Mouse (Mus musculus) heart, embryonic 10.5 days (tissue): ENCODE measurements around the gene Mmp2. TPM values are rescaled to one million over a fixed set of nuclear protein-coding genes. Genes with fewer than 3 reads are reported as not detected.

Experiments
- DNase-seq: peaks from one replicate; pipeline ENCODE4 v3.0.0-alpha.2; 2017; ENCODE audit warnings: low spot score
- H3K27ac ChIP-seq: fragments of 300-500 bp; sonication (generic); 2 replicates; pipeline ENCODE4 v1.5.1; 2016; ENCODE audit warnings: mild to moderate bottlenecking
- H3K27me3 ChIP-seq: fragments of 300-500 bp; sonication (generic); 2 replicates; pipeline ENCODE4 v1.6.1; 2016; ENCODE audit warnings: mild to moderate bottlenecking; ENCODE audit not compliant: poor library complexity, insufficient read depth, severe bottlenecking
- H3K36me3 ChIP-seq: fragments of 300-500 bp; sonication (generic); 2 replicates; pipeline ENCODE4 v1.6.1; 2016; ENCODE audit warnings: mild to moderate bottlenecking, moderate library complexity
- H3K4me1 ChIP-seq: fragments of 300-500 bp; sonication (generic); 2 replicates; pipeline ENCODE4 v1.6.1; 2016; ENCODE audit warnings: mild to moderate bottlenecking
- H3K4me3 ChIP-seq: fragments of 300-500 bp; sonication (generic); 2 replicates; pipeline ENCODE4 v1.5.1; 2016; ENCODE audit warnings: mild to moderate bottlenecking, moderate library complexity
- H3K9me3 ChIP-seq: fragments of 300-500 bp; sonication (generic); 2 replicates; pipeline ENCODE4 v1.6.1; 2016; ENCODE audit warnings: mild to moderate bottlenecking, moderate library complexity
- WGBS: fragments of 180-500 bp; shearing (Covaris S2); methylation state at CpG from one replicate; pipeline ENCODE4 v1.1.7; 2016; 5-methylcytosine and 5-hydroxymethylcytosine counted together
- polyA plus RNA-seq: library from polyadenylated mRNA; unstranded; fragments of >200 nt; fragmentation: Nextera tagmentation; extraction: Ambion mirVana; gene quantifications from 2 replicates; pipeline ENCODE4 v1.2.1, GENCODE M21; 2016

Mmp2 gene
- polyA plus RNA-seq, 1 experiment from 2014 or later = 96.5 TPM

DNA sequence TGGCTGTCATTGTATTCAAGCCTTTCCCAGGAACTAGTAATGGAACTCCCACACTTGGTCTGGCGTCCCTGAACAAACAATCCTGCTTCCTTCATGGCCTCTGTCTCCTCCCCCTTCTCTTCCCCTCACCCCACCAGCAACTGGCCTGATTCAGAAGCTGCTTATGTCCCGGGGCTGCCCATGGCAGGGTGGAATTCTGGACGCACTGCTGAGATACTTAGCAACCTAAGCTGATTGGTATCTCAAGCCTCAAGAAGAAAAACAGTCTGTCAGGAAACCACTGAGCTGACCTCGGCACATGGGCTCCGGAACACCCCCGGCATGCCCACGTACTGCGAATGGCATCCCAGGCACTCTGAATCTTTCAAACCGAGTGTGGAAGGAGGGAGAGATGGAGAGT, 20.2 kb downstream of the Mmp2 start:
- no peaks in the 10 kb centered on the region for H3K9me3 ChIP-seq
- peak overlapping the region; percentile 42; the same call in 1 of the 2 replicates for H3K27ac ChIP-seq
- peak; percentile 84 for DNase-seq
- no peaks in the 10 kb centered on the region for H3K27me3 ChIP-seq
- H3K36me3 ChIP-seq = peaks cover 16% of the 10 kb centered on the region
- H3K4me3 ChIP-seq = 0 out of 2 replicates have a peak overlapping the region, but pooled peaks have one; percentile 15
- 32% methylated on average over 9 of the region's 9 CpGs for WGBS
- H3K4me1 ChIP-seq = peaks cover 25% of the 10 kb centered on the region

DNA sequence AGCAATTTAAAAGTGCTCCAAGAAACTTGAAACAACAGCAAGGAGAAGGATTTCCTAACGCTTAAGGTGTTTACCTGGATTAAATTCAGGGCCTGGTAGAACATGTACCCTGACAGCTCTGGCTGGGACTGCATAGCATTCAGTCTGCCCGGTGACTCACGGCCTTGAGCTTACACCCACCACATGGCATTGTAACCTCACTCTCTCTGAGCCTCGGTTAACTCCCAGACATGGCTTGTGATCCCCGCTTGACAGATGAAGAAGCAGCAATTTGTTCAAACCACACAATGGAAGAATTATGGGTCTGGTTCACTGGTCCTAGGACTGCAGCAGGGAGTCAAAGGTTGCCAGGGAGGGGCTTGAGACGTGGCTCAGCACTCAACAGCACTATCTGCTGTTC, 22.2 kb downstream of the Mmp2 start:
- WGBS = 73% methylated on average over 6 of the region's 6 CpGs
- Histone ChIP-seq H3K4me1 (peaks cover 25% of the 10 kb centered on the region), H3K4me3 (no peak overlapping the region), H3K36me3 (0 out of 2 replicates have a peak, but pooled peaks cover 2% of the 10 kb centered on the region), H3K27ac (no peak overlapping the region), H3K27me3 (peaks cover 7% of the 10 kb centered on the region; the same call in 1 of the 2 replicates), H3K9me3 (no peaks in the 10 kb centered on the region)
- no peak for DNase-seq

DNA sequence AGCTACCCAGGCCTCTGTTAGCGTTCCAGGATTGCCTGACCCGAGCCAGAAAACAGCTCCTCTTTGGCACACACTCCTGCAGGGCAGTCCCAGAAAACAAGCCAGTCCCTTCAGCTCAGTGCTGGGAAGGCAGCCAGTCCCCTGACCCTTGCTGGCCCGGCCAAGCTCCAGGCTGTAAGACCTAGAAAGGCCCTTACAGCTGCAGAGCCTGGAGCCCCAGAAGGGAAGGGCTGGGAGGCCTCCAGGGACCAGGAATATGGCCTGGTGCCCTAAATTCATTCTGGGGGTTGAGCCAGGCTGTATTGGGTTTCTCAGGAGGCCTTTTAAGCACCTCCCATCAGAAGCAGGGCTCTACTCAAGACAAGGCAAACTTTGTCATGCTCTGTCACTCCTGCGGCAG, 23.1 kb downstream of the Mmp2 start:
- 65% methylated on average over 4 of the region's 4 CpGs for WGBS
- DNase-seq = peak; percentile 69
- no peak overlapping the region for H3K27ac ChIP-seq

DNA sequence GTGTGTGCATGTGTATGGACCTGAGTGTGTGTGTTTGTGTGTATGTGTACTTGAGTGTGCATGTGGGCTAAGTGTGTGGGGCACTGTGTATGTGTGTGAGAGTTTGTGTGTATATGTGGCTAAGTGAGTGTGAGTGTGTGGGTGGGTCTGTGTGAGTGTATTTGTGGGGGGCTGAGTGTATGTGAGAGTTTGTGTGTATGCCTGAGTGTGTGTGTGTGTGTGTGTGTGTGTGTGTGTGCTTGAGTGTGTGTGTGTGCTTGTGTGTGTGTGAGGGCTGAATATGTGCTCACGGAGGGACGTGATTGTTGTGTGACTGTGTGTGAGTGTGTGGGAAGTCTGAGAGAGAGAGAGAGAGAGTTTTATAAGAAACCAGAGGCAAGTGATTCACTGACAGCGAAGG, 24.3 kb downstream of the Mmp2 start:
- H3K4me1 ChIP-seq = peaks cover 27% of the 10 kb centered on the region
- peak; percentile 65 for DNase-seq
- no peak overlapping the region for H3K4me3 ChIP-seq
- 90% methylated on average over 3 of the region's 3 CpGs for WGBS
- peaks cover 24% of the 10 kb centered on the region; the same call in 1 of the 2 replicates for H3K27me3 ChIP-seq
- H3K27ac ChIP-seq = no peak overlapping the region
- H3K36me3 ChIP-seq = no peaks in the 10 kb centered on the region
- H3K9me3 ChIP-seq = no peaks in the 10 kb centered on the region

More for the DNA sequence above, 23.1 kb downstream of the Mmp2 start:
- Histone ChIP-seq H3K4me3 (no peak overlapping the region), H3K4me1 (peaks cover 29% of the 10 kb centered on the region), H3K36me3 (no peaks in the 10 kb centered on the region), H3K9me3 (no peaks in the 10 kb centered on the region), H3K27me3 (peaks cover 13% of the 10 kb centered on the region; the same call in 1 of the 2 replicates)

DNA sequence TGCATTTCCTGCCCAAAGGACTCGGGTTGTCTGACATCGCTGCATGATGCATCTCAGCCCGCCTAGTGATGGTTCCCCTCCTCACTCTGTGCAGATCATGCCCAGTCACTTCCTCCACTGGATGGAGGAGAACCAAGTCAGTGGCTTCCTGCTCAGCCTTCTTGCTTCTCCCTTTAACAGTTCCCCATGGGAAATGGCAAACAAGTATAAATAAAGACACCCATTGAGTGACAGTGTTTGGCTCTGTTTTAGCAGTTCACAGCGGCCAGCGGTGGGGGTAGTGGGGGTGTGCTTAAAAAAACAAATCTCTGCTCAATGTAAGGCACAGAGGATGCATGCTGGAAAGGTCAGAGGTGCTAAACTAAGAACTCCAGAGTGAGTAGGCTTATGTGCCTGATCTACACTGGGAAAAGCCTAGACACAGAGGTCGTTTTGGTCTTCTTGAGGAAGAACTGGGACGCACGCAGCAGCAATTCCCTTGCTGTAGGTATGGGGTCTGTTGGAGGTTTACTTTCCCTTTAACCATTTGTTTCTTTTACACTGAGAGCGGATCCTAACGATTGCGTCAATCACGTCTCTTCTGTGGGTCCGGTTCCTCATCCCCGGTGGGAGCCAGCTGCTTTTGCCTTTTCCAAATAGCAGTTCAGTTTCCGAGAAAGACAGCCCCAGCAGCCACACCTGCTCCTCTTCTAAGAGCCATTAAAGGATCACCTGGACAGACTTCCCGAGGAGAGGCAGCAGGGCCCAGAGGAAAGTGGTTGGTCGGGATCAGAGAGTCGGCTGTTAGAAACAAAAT, 26.3 kb downstream of the Mmp2 start:
- Histone ChIP-seq H3K27me3 (peaks cover 24% of the 10 kb centered on the region; the same call in 1 of the 2 replicates), H3K4me3 (no peak overlapping the region), H3K36me3 (no peaks in the 10 kb centered on the region), H3K27ac (no peak overlapping the region), H3K9me3 (no peaks in the 10 kb centered on the region), H3K4me1 (peaks cover 10% of the 10 kb centered on the region)
- WGBS = 66% methylated on average over 18 of the region's 18 CpGs
- DNase-seq = peak; percentile 61

DNA sequence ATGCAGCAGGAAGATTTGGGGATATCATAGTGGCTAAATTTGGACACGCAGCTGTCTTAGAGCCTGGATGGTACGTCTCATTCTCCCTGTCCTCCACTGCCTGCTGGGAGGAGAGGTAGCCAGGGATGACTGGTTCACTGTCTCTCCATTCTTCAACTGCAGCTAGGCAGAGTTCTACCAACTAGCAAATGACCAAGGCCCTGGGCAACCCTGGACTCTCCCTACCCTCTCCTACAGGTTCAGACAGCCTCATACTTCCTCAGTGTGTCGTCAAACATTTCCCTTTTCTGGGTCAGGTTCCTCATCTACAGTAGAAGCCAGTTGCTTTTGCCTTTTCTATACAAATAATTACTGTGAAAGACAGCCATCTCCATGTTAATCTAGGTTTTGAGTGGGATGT, 27.6 kb downstream of the Mmp2 start:
- Histone ChIP-seq H3K4me1 (peaks cover 10% of the 10 kb centered on the region), H3K27ac (no peak overlapping the region), H3K9me3 (no peaks in the 10 kb centered on the region), H3K36me3 (no peaks in the 10 kb centered on the region), H3K27me3 (peaks cover 24% of the 10 kb centered on the region; the same call in 1 of the 2 replicates), H3K4me3 (peak overlapping the region; percentile 79; the same call in 1 of the 2 replicates)
- DNase-seq = peak; percentile 52
- WGBS = 77% methylated on average over 3 of the region's 3 CpGs

DNA sequence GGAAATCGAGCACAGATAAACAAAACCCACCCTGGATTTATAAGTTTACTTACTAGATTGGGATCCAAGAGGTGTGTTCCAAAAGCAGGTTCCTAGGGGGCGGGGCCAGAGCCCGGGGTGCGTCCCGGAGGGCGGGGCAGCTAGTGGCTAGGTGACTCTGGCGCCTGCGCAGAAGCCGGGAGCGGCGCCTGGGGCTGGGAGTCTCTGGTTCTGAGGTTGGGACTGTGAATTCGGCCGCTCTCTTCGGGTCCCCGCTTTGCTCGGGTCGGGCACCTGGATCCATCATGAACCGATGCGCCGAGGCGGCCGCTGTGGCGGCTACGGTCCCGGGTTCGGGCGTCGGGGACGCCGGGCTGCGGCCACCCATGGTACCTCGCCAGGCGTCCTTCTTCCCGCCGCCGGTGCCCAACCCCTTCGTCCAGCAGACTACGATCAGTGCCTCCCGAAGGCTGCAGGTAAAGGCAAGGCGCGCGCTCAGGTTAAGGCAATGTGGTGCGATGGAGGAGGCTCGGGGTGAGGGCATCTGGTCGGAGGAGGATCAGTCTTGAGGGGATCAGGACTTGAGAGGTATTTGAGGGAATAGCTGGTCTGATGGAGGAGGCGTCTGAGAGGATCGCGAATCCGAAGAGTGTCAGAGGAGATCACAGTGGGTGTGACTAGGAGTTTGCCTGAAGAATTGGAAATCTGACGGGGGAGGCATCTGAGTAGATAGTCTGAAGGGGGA, 28.2 kb downstream of the Mmp2 start, which contains the start of gene Lpcat2:
Gene Lpcat2, plus strand, starts transcription at position 169 of the 724 bp plus-strand sequence.
- Histone ChIP-seq H3K4me1 (peaks cover 10% of the 10 kb centered on the region), H3K4me3 (peak within 1 kb of the TSS; percentile 79), H3K9me3 (no peaks in the 10 kb centered on the region), H3K27me3 (peaks cover 24% of the 10 kb centered on the region; the same call in 1 of the 2 replicates), H3K27ac (peak within 1 kb of the TSS; percentile 86), H3K36me3 (no peaks in the 10 kb centered on the region)
- DNase-seq = peak; percentile 77
- 1% methylated on average over 50 of the region's 50 CpGs for WGBS

DNA sequence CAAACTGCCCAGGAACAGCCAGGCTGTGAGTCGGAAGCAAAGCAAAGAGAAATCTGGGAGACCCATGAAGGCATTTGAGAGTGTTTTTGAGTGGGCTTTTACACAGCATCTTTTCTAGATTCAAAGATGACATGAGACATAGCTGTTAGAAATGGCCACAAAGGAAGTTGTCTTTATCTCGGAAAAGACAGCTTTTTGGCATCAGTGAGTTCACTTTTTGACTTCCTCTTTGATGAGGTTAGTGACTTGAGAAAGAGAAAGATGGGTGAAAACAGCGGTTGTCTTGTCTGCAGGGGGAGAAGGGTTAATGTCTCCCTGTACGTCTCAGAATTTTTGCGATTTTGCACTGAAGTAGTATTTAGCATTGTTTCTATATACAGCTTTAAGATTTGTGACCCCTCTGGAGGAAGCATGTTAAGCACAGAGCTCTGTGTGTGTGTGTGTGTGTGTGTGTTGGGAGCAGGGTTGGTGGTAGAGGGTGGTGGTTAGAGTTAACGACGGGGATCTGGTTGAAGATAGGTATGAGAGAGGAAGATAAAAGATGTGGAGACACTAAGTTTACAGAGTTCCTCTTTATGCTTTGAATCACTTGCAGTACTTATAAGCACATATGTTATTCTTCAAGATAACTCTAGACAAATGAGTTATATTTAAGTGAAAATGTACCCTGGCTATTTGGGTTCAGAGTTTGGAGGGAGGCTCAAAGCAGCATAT, 29.3 kb downstream of the Mmp2 start:
- Histone ChIP-seq H3K36me3 (no peaks in the 10 kb centered on the region), H3K27ac (no peak overlapping the region), H3K27me3 (peaks cover 24% of the 10 kb centered on the region; the same call in 1 of the 2 replicates), H3K4me1 (peaks cover 10% of the 10 kb centered on the region), H3K4me3 (peak overlapping the region; percentile 79; the same call in 1 of the 2 replicates), H3K9me3 (no peaks in the 10 kb centered on the region)
- DNase-seq = peak; percentile 46
- WGBS = 76% methylated on average over 7 of the region's 7 CpGs

DNA sequence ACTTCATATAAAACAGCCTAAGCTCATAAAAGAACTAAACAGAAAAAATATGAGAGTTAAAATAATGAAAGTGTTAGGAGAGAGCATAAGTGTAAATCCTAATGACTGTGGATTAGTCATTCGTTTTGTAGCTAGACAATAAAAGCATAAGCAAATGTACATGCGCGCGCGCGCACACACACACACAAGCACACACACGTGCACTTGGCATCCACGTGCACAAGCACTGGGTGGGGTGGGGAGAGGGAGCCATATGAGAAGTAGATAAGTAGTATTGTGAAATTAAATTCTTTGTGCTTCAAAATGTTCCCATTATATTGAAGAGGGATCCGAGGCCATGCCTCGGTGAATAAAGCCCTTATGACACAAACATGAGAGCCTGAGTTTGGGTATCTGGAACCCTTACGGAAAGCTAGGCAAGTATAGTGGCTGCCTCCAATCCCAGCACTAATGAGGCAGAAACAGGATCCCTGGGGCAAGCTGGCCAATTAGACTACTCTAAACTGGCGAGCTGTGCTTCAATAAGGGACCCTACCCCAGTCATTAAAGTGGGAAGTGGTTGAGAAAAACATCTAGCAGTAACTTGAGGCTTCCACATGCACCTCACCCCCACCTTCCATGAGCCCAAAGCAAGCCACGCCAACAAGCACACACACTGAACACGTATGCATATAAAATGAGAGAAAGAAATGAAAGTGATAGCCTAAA, 31.5 kb downstream of the Mmp2 start:
- no peaks in the 10 kb centered on the region for H3K9me3 ChIP-seq
- H3K4me1 ChIP-seq = peaks cover 10% of the 10 kb centered on the region
- DNase-seq = peak; percentile 50
- no peak overlapping the region for H3K27ac ChIP-seq
- 86% methylated on average over 14 of the region's 14 CpGs for WGBS
- H3K36me3 ChIP-seq = no peaks in the 10 kb centered on the region
- H3K4me3 ChIP-seq = no peak overlapping the region
- peaks cover 23% of the 10 kb centered on the region; the same call in 1 of the 2 replicates for H3K27me3 ChIP-seq

DNA sequence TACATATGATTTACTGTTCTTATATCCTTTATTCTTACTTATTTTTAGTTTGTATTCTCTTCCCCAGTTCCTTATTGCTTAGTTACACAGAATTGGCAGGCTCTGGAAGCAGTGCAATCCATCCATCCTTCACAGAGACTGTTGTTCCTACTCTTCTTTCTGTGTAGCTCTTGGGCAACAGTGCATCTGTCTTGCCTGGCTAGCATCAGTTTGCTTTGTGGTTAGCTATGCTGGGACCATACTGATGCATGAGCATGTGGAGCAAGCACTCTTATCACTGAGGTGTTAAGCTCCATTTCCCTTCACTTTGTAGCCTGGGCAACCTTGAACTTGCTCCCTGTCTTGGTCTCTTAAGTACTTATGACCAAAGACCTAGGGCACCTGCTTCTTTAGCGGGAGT, 34.9 kb downstream of the Mmp2 start:
- H3K4me1 ChIP-seq = peaks cover 2% of the 10 kb centered on the region; the same call in 1 of the 2 replicates
- H3K27me3 ChIP-seq = no peaks in the 10 kb centered on the region
- 83% methylated on average over 1 of the region's 1 CpGs for WGBS
- H3K9me3 ChIP-seq = no peaks in the 10 kb centered on the region
- peak; percentile 25 for DNase-seq
- no peak overlapping the region for H3K4me3 ChIP-seq
- no peak overlapping the region for H3K27ac ChIP-seq
- no peaks in the 10 kb centered on the region for H3K36me3 ChIP-seq

DNA sequence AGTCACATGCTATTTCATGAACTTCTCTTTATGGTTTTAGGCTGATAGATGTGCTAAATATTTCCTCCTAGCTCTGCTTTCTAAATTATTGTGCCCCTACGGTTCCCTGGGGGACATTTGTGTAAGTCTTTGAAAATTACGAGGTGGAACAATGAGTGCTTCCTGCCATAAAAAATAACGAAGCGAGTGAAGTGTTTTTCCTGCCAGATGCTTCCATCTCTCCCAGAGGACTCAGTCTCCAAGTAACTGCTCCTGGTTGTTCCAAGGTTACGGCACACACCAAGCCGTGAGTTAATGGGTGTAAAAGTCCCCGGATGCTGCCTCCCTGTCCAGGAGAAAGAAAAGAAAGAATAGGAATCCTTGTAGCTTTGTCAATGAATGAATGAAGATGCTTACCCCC, 43.2 kb downstream of the Mmp2 start:
- no peak for DNase-seq
- no peaks in the 10 kb centered on the region for H3K36me3 ChIP-seq
- 76% methylated on average over 7 of the region's 7 CpGs for WGBS
- H3K4me1 ChIP-seq = peaks cover 7% of the 10 kb centered on the region
- H3K9me3 ChIP-seq = no peaks in the 10 kb centered on the region
- H3K27me3 ChIP-seq = no peaks in the 10 kb centered on the region
- H3K4me3 ChIP-seq = no peak overlapping the region
- no peak overlapping the region for H3K27ac ChIP-seq
